Mouse (Mus musculus): ENCODE data around the gene Agbl1.

Agbl1 gene

GRCm38 (mm10) chr7:76392296-76392940, 162.7 kb downstream of the Agbl1 start:
- DNase-seq: no peak

DNA sequence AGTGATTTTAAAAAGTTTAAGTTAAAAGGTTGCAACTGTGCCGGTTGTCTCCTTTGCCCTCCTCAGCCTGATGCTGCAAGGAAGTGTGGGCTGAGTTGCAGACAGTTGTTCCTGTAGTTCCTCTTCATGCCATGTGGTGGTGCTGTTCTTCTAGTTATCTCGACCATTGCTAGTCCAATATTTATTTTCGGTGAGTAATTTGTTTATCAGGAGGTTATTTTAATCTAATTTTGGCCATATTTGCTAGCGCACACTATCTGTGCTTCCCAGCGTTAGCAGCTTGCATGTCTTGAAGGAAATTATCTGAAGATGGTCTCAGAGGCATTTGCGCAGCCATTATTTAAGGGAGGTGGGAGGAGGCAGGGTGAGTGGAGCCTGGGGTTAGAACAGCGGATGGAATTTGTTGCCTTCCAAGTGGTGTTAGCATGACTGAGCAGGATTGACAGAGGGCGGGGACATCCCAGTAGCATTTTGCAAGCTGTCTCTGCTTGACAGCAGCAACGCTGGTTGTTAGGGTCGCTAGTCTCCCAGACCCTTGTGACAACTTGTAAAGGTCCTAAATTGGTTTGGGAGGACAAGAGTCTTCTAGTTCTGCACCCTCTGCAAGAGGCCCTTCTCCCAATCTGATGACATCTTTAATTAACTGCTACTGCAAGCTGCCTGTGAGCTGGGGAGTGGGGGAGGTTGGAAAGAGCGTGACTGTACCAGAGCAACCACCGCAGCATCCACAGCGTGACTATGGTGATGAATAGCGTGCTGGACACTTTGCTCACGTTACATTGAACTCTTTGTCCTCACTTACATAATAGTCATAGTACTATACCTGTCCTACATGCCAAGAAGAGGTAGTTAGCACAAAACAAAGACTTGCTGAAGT, 163.5 kb downstream of the Agbl1 start:
- DNase-seq: peak; percentile 54

DNA sequence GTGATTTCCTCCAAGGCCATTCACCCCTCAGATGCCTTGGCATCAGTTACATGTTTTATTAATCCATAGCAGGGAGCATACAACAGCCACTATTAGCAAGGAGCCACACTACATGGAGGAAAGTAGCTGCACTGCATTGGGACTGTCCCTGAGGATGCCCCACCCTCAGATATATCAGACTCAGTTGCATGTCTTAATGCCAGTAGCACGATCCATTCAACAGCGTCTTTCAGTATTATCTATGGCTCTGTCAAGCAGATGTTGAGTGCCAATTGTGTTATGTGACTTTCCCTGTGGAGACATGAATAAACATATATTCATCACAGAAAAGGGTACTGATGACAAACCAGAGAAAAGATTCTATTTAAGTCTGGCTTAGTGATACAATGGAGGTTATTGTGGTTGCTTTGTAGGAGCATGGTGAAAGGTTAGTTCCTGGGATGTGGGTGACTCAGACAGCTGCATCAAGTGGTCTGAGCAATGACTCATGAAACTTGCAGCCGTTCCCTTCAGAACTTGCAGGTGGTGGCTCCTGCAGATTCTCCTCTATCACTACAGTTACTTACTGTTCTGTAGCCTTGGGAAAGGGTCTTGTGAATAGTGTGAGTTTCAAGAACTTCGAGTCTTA, 178.4 kb downstream of the Agbl1 start:
- no peak for DNase-seq

GRCm38 (mm10) chr7:76409020-76409419, 179.3 kb downstream of the Agbl1 start:
- DNase-seq: no peak

- no peak for DNase-seq
Observed at GRCm38 (mm10) chr7:76410403-76411180, 180.9 kb downstream of the Agbl1 start.

DNA sequence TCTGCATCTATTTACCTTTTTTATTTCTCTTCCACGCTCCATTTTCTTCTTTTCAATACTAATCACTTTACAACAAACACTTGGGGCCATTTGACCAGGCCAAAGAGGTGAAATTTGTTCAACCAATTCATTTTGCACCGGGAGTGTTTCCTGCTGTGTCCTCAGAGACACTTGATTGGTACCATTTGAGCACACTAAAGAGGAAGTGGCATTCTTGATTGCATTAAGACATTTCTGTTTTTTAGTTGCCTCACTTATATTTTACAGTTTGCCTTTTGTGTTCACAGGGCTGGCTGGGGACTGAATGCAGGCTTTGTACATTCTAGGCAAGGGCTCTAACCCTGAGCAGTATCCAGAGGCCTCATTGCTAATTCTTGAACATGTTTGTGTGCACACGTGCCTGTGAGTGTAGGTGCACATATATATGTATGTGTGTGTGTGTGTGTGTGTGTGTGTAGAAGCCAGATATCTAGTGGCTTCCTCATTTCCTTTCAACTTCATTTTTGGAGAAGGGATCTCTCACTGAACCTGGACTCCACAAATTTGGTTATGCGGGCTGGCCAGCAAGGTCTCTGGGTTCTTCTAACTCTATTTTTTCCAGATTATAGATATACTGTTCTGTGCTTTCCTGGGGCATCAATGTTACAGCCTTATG, 182.4 kb downstream of the Agbl1 start:
- DNase-seq: no peak

- no peak for DNase-seq
Observed at GRCm38 (mm10) chr7:76416084-76416597, 186.5 kb downstream of the Agbl1 start.

DNA sequence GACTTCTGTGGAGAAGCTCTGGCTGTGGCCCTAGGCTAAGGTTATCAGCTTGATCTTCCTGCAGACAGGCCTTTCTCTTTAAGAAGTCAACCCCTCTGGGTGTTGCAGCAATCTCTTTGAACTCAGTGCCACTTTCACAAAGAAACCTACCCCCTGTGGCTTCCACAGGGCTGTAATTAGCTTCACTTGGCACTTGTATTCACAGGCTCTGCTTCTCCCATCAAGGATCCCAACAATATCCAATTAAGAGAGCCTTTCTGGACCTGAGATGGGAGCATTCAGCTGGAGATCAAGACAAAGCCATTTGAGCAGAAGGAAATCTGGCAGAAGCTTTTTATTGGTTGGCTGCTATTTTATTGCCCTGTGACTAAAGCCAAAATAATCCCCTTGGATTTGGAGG, 208.9 kb downstream of the Agbl1 start:
- no peak for DNase-seq

DNA sequence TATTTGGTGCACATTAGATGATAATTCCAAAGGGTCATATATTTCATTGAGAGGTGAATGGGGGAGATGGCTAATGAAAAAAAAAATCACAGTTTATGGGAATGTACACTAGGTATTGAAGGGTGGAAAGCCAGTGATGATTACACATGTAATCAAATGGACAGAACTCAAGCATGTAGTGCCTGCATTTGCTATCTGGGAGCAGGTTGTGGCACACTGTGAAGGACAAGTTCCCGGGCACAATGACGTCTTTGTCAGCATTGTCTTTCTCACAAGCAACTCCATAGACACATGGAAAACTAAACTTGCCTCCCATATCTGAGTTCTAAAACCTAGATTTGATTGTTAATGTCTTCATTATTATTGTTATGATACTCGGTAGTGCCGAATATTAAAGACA, 209.3 kb downstream of the Agbl1 start:
- DNase-seq: no peak

- DNase-seq: no peak
Observed at GRCm38 (mm10) chr7:76462361-76463001, 232.8 kb downstream of the Agbl1 start.

DNA sequence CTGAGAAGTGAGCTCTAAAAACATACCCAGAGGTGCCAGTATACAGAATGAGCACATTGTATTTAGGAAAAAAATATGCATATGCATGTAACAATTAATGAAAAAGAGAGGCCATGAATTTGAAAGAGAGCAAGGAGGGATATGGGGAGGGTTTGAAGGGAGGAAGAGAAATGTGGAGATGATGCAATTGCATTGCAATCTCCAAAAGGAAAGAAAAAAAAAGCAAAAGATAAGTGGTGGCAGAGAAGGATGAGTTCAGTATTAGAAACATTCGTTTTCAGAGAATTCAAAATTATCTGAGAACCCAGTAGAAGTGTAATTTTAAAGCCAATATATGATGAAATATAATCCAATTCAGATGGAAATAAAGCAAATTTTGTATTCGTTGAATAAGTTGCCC, 236.7 kb downstream of the Agbl1 start:
- DNase-seq: no peak

GRCm38 (mm10) chr7:76474233-76474632, 244.5 kb downstream of the Agbl1 start:
- no peak for DNase-seq

GRCm38 (mm10) chr7:76485546-76485945, 255.9 kb downstream of the Agbl1 start:
- no peak for DNase-seq

DNA sequence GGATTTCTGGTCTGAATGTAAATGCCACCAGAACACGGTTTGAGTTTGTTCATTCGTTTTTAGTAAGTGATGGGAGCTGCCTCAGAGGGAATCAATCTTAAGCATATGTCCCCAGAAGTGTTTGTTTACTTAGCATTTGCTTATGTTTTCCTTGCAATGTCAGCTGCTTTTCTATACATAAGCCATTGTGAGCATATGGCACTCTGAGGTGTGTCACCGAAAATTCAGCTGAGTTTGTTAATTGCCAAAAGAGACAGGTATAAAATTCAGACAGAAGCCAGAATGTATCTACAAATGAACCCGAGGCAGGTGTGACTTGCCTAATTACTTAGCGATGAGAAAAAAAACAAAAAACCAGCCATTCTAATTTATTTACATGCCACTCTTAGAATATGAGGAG, 257.8 kb downstream of the Agbl1 start:
- DNase-seq: no peak

DNA sequence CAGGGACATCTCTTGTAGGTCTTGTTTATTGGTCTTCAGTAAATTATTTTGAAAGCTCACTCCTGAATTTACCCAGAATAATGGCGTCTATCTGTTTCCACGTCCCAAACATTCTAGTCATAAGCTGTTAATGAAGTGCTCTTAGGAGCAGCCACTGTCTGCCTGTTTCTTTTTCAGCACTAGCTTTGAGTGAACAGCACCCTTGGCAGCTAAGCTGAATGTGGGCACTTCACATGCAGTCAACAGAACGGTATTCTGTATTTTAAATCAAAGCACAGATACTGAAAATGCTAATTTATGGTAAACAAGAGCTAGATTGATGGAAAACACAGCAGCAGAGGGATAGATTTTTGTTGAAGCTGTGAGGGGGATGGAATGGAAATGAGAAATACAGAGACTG, 294.6 kb downstream of the Agbl1 start:
- no peak for DNase-seq

DNA sequence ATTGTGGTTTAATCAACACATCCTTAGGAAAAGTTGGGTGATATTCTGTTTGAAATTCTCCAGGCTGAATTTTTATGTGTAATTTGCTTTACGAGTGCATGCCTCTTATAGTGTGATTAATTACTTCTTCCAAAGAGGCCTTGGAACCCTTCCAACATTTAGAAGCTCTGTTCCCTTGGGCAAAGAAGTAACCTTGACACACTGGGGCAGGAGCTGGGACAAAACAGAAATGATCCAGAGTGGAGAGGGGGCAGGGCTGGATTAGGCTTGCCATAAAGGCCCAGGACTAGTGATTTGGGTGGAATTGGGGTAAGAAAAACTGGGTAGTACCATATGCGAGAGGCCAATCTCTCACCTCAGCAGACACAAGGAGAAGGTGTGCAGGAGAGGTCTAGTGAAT, 316.8 kb downstream of the Agbl1 start:
- no peak for DNase-seq

- DNase-seq: no peak
Observed at GRCm38 (mm10) chr7:76547313-76547712, 317.6 kb downstream of the Agbl1 start.

GRCm38 (mm10) chr7:76551860-76552259, 322.2 kb downstream of the Agbl1 start:
- no peak for DNase-seq

- DNase-seq: no peak
Observed at GRCm38 (mm10) chr7:76560564-76561258, 331.0 kb downstream of the Agbl1 start.

DNA sequence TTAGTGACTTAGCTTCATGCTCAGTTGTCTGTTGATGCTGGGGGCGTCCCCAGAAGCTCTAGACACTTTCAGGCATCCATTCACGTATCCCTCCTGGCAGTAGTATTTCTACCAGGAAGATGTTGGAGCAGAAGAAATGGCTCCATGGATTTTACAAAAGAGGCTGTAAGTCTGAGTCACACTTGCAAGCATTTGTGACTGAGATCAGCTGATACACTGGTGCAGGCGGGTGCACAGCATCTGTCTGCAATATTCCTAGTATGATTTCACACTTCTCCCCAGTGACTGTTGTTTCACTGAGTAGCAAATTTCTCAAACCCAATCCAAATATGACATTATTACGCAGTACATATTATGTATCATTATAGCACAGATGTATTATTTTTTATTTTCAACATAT, 332.8 kb downstream of the Agbl1 start:
- DNase-seq: no peak

- DNase-seq: no peak
Observed at GRCm38 (mm10) chr7:76594566-76595079, 364.9 kb downstream of the Agbl1 start.
